Mouse (Mus musculus) CH12.LX (cell line): ENCODE measurements around the gene Cacna1a. TPM values are rescaled to one million over a fixed set of nuclear protein-coding genes. Genes with fewer than 3 reads are reported as not detected.
"Not testable (repeated sequence)": the region's sequence is repeated elsewhere in the genome, so short reads cannot be mapped to it uniquely, and the experiment has no call there.

Source experiments
- DNase-seq: peaks from one replicate; pipeline ENCODE4 v3.0.0-alpha.2; 2013; ENCODE audit errors: extremely low read depth
- H3K27ac ChIP-seq: 2 replicates; pipeline ENCODE4 v1.5.1; 2012; ENCODE audit warnings: low read depth, mild to moderate bottlenecking, control low read depth, moderate library complexity; ENCODE audit not compliant: insufficient read depth
- H3K27me3 ChIP-seq: replicated peaks from 2 replicates; pipeline ENCODE3; 2012; ENCODE audit warnings: inconsistent platforms
- H3K36me3 ChIP-seq, 2 experiments: replicated peaks in 1 of 2; 2 replicates each; pipeline versions ENCODE3 to v1.6.1; 2012; ENCODE audit warnings: inconsistent platforms in 1 of 2, low read length in 1 of 2, mild to moderate bottlenecking in 1 of 2, mixed read lengths in 1 of 2, moderate library complexity in 1 of 2; ENCODE audit not compliant: control insufficient read depth in 1 of 2, insufficient read depth in 1 of 2
- H3K4me1 ChIP-seq, 2 experiments: 2 replicates each; pipeline ENCODE4 v1.6.1; 2012; ENCODE audit warnings: inconsistent platforms in 1 of 2, moderate library complexity in 1 of 2; ENCODE audit not compliant: insufficient read depth in 2 of 2, control insufficient read depth in 1 of 2
- H3K4me2 ChIP-seq: 2 replicates; pipeline ENCODE4 v1.6.1; 2012; ENCODE audit warnings: low read depth, mild to moderate bottlenecking, control low read depth; ENCODE audit not compliant: poor library complexity, insufficient read depth, severe bottlenecking
- H3K4me3 ChIP-seq, 3 experiments: fragments of 150-350 bp in 1 of 3; sonication (generic) in 1 of 3; replicated peaks in 1 of 3; 2 replicates each; pipeline versions ENCODE3 to v1.5.1; 2011 to 2012; ENCODE audit warnings: low read depth in 2 of 3, low read length in 2 of 3, mild to moderate bottlenecking in 2 of 3, moderate library complexity in 2 of 3, control low read depth in 1 of 3, improper control_type of control experiment in 1 of 3, inconsistent platforms in 1 of 3, mixed read lengths in 1 of 3; ENCODE audit not compliant: poor library complexity in 1 of 3
- H3K79me2 ChIP-seq: replicated peaks from 2 replicates; pipeline ENCODE4 v1.6.1; 2012; ENCODE audit warnings: mild to moderate bottlenecking, moderate library complexity; ENCODE audit not compliant: control insufficient read depth, poor library complexity, insufficient read depth, severe bottlenecking; ENCODE audit errors: extremely low read depth
- H3K9ac ChIP-seq: 2 replicates; pipeline ENCODE4 v1.6.1; 2012; ENCODE audit warnings: low read depth, mild to moderate bottlenecking, control low read depth, moderate library complexity; ENCODE audit not compliant: insufficient read depth
- H3K9me3 ChIP-seq: replicated peaks from 2 replicates; pipeline ENCODE3; 2012; ENCODE audit warnings: low read length, inconsistent platforms, mixed read lengths
- BHLHE40 ChIP-seq: IDR thresholded peaks from 2 replicates; pipeline ENCODE4 v1.6.1; 2011; ENCODE audit warnings: mild to moderate bottlenecking, low read depth, low read length, improper control_type of control experiment
- CHD2 ChIP-seq: IDR thresholded peaks from 2 replicates; pipeline ENCODE4 v1.6.1; 2011; ENCODE audit warnings: low read length, improper control_type of control experiment
- CTCF ChIP-seq, 2 experiments: IDR thresholded peaks in 1 of 2; conservative IDR thresholded peaks in 1 of 2; 2 replicates each; pipeline ENCODE4 v1.5.1; 2011 to 2012; ENCODE audit warnings: low read depth in 2 of 2, low read length in 2 of 2, improper control_type of control experiment in 1 of 2, inconsistent platforms in 1 of 2, mild to moderate bottlenecking in 1 of 2, moderate library complexity in 1 of 2
- E2F4 ChIP-seq: IDR thresholded peaks from 2 replicates; pipeline ENCODE4 v1.6.1; 2011; ENCODE audit warnings: low read depth, low read length, improper control_type of control experiment; ENCODE audit not compliant: insufficient replicate concordance
- ELF1 ChIP-seq: IDR thresholded peaks from 2 replicates; pipeline ENCODE4 v1.6.1; 2014; ENCODE audit warnings: low read depth, mild to moderate bottlenecking, inconsistent platforms, low read length, improper control_type of control experiment
- EP300 ChIP-seq: IDR thresholded peaks from 2 replicates; pipeline ENCODE4 v1.6.1; 2011; ENCODE audit warnings: low read length, improper control_type of control experiment
- ETS1 ChIP-seq: conservative IDR thresholded peaks from 2 replicates; pipeline ENCODE4 v1.6.1; 2012; ENCODE audit warnings: low read depth, mild to moderate bottlenecking, inconsistent platforms, low read length, improper control_type of control experiment, moderate library complexity
- IRF4 ChIP-seq: IDR thresholded peaks from 2 replicates; pipeline ENCODE4 v1.6.1; 2014; ENCODE audit warnings: low read depth, mild to moderate bottlenecking, inconsistent platforms, low read length, improper control_type of control experiment
- JUN ChIP-seq: IDR thresholded peaks from 2 replicates; pipeline ENCODE4 v1.6.1; 2011; ENCODE audit warnings: low read depth, mild to moderate bottlenecking, low read length, improper control_type of control experiment, moderate library complexity; ENCODE audit not compliant: insufficient read depth
- MAFK ChIP-seq: IDR thresholded peaks from 2 replicates; pipeline ENCODE4 v1.6.1; 2011; ENCODE audit warnings: low read length, improper control_type of control experiment; ENCODE audit not compliant: insufficient replicate concordance
- MAZ ChIP-seq: IDR thresholded peaks from 2 replicates; pipeline ENCODE4 v1.6.1; 2012; ENCODE audit warnings: low read depth, mild to moderate bottlenecking, inconsistent platforms, low read length, improper control_type of control experiment, moderate library complexity
- MEF2A ChIP-seq: IDR thresholded peaks from 2 replicates; pipeline ENCODE4 v1.6.1; 2014; ENCODE audit warnings: low read depth, mild to moderate bottlenecking, inconsistent platforms, low read length, improper control_type of control experiment, borderline replicate concordance
- MXI1 ChIP-seq: IDR thresholded peaks from 2 replicates; pipeline ENCODE4 v1.6.1; 2011; ENCODE audit warnings: mild to moderate bottlenecking, low read depth, low read length, improper control_type of control experiment
- MYC ChIP-seq: IDR thresholded peaks from 2 replicates; pipeline ENCODE4 v1.6.1; 2011; ENCODE audit warnings: low read depth, mild to moderate bottlenecking, improper control_type of control experiment, low read length
- NELFE ChIP-seq: IDR thresholded peaks from 2 replicates; pipeline ENCODE4 v1.6.1; 2011; ENCODE audit warnings: low read depth, low read length, improper control_type of control experiment
- PAX5 ChIP-seq: IDR thresholded peaks from 2 replicates; pipeline ENCODE4 v1.6.1; 2012; ENCODE audit warnings: low read length, inconsistent platforms, mixed read lengths
- POLR2AphosphoS2 ChIP-seq: IDR thresholded peaks from 2 replicates; pipeline ENCODE4 v1.6.1; 2011; ENCODE audit warnings: low read depth, low read length, improper control_type of control experiment
- RAD21 ChIP-seq: IDR thresholded peaks from 2 replicates; pipeline ENCODE4 v1.6.1; 2011; ENCODE audit warnings: low read depth, mild to moderate bottlenecking, low read length, improper control_type of control experiment, moderate library complexity
- RCOR1 ChIP-seq: conservative IDR thresholded peaks from 2 replicates; pipeline ENCODE4 v1.6.1; 2012; ENCODE audit warnings: low read depth, mild to moderate bottlenecking, inconsistent platforms, low read length, improper control_type of control experiment
- SIN3A ChIP-seq: IDR thresholded peaks from 2 replicates; pipeline ENCODE4 v1.6.1; 2012; ENCODE audit warnings: low read length, improper control_type of control experiment, inconsistent platforms
- SMC3 ChIP-seq: IDR thresholded peaks from 2 replicates; pipeline ENCODE4 v1.6.1; 2011; ENCODE audit warnings: low read depth, low read length, improper control_type of control experiment
- TBP ChIP-seq: conservative IDR thresholded peaks from 2 replicates; pipeline ENCODE4 v1.6.1; 2011; ENCODE audit warnings: low read depth, low read length, improper control_type of control experiment
- UBTF ChIP-seq: IDR thresholded peaks from 2 replicates; pipeline ENCODE4 v1.6.1; 2012; ENCODE audit warnings: low read depth, mild to moderate bottlenecking, inconsistent platforms, low read length, improper control_type of control experiment, moderate library complexity
- USF2 ChIP-seq: conservative IDR thresholded peaks from 2 replicates; pipeline ENCODE4 v1.6.1; 2011; ENCODE audit warnings: low read depth, low read length, improper control_type of control experiment
- ZC3H11A ChIP-seq: IDR thresholded peaks from 2 replicates; pipeline ENCODE4 v1.6.1; 2012; ENCODE audit warnings: low read depth, mild to moderate bottlenecking, inconsistent platforms, low read length, improper control_type of control experiment
- ZKSCAN1 ChIP-seq: IDR thresholded peaks from 2 replicates; pipeline ENCODE4 v1.6.1; 2012; ENCODE audit warnings: low read depth, inconsistent platforms, low read length, improper control_type of control experiment, borderline replicate concordance
- dilution Hi-C: fragments of 300-500 bp; cut with MboI; formaldehyde crosslinking; loops from 2 replicates; pipeline ENCODE4 v1.14.3; 2020; ENCODE audit warnings: low sequenced_read_pairs; ENCODE audit not compliant: extremely low pct_unique_long_range_greater_than_20kb, extremely low pct_ligation_motif_present
- in situ Hi-C: fragments of 300-500 bp; cut with MboI; formaldehyde crosslinking; loops from 3 replicates; pipeline ENCODE4 v1.14.3; 2019; ENCODE audit warnings: low sequenced_read_pairs, low pct_ligation_motif_present, low pct_unique_long_range_greater_than_20kb, mixed read lengths
- polyA plus RNA-seq: library from polyadenylated mRNA; unstranded; fragments of >175 nt; gene quantifications from 2 replicates; pipeline ENCODE4 v1.2.1, GENCODE M21; 2012; ENCODE audit warnings: low read depth; ENCODE audit not compliant: insufficient read length
- total RNA-seq, 2 experiments: library from RNA; depleted of rRNA; stranded (reverse); fragments of 300-350 nt in 1 of 2; fragments of >200 nt in 1 of 2; gene quantifications; 2 replicates each; pipeline ENCODE4 v1.2.3; 2012 to 2014

Gene Cacna1a
- total and polyA plus RNA-seq, 3 experiments = 2.6 to 9.4 (median 6.9) TPM

GRCm38 (mm10) chr8:84617005-84617404 lies 228.8 kb downstream of the Cacna1a start:
- H3K4me1 ChIP-seq = peaks cover 0 to 2% of the 10 kb centered on the region in 2 experiments; a peak in 1 of 4 replicates
- no peak overlapping the region for H3K27ac ChIP-seq
- no peak overlapping the region for H3K4me3 ChIP-seq
- in situ Hi-C loops = no loop called here
- TF ChIP-seq CHD2 (no peak), CTCF (conservative IDR thresholded peaks at IDR 0.05 in 1 of 2, IDR thresholded peaks at IDR 0.05 in 1 of 2; ENCODE audit: low read depth in 2 of 2, low read length in 2 of 2) (no peak), EP300 (no peak), JUN (no peak), BHLHE40 (no peak), MAZ (no peak), POLR2AphosphoS2 (no peak), PAX5 (no peak), SIN3A (no peak), SMC3 (no peak), ELF1 (no peak), MXI1 (no peak)
- H3K9ac ChIP-seq = no peak overlapping the region
- no peak for DNase-seq
- H3K4me2 ChIP-seq = no peak overlapping the region
- no peaks in the 10 kb centered on the region for H3K9me3 ChIP-seq
- dilution Hi-C loops = no loop called here
- no peaks in the 10 kb centered on the region for H3K79me2 ChIP-seq
- peaks cover 55% of the 10 kb centered on the region for H3K27me3 ChIP-seq
- peaks cover 0 to 28% of the 10 kb centered on the region in 2 experiments for H3K36me3 ChIP-seq

- dilution Hi-C loops (no loop called here), in situ Hi-C loops (no loop called here)
- H3K27ac ChIP-seq = no peak overlapping the region
- no peak overlapping the region for H3K4me3 ChIP-seq
- peak; percentile 9 for TF ChIP-seq RAD21
- no peak for TF ChIP-seq UBTF
- no peak for TF ChIP-seq MYC
- TF ChIP-seq MAFK = no peak
- TF ChIP-seq JUN = no peak
- TF ChIP-seq CTCF (conservative IDR thresholded peaks at IDR 0.05 in 1 of 2, IDR thresholded peaks at IDR 0.05 in 1 of 2; ENCODE audit: low read depth in 2 of 2, low read length in 2 of 2) = peak in 1 of 2 experiments; percentile 56; a peak in 2 of 4 replicates
- TF ChIP-seq ETS1 = no peak
- TF ChIP-seq IRF4 = no peak
- peak; percentile 13; the same call in 1 of the 2 replicates for TF ChIP-seq SMC3
- no peak for TF ChIP-seq ZKSCAN1
- no peak for TF ChIP-seq NELFE
- no peak for TF ChIP-seq USF2
- no peak for TF ChIP-seq RCOR1
- TF ChIP-seq TBP = no peak
- no peak for TF ChIP-seq ZC3H11A
- TF ChIP-seq ELF1 = no peak
- no peak for TF ChIP-seq E2F4
- TF ChIP-seq MEF2A = no peak
- peaks cover 0 to 2% of the 10 kb centered on the region in 2 experiments; a peak in 1 of 4 replicates for H3K4me1 ChIP-seq
- no peaks in the 10 kb centered on the region for H3K79me2 ChIP-seq
- no peak overlapping the region for H3K9ac ChIP-seq
- H3K36me3 ChIP-seq = peaks cover 0 to 13% of the 10 kb centered on the region in 2 experiments
- H3K9me3 ChIP-seq = no peaks in the 10 kb centered on the region
- no peak overlapping the region for H3K4me2 ChIP-seq
- DNase-seq = no peak
- peaks cover 40% of the 10 kb centered on the region for H3K27me3 ChIP-seq
Measured at GRCm38 (mm10) chr8:84621102-84621625, 232.9 kb downstream of the Cacna1a start.

GRCm38 (mm10) chr8:84623425-84623824 lies 235.2 kb downstream of the Cacna1a start:
- peaks cover 28% of the 10 kb centered on the region for H3K27me3 ChIP-seq
- H3K9me3 ChIP-seq, H3K4me3 ChIP-seq, H3K9ac ChIP-seq, H3K27ac ChIP-seq, DNase-seq, H3K4me1 ChIP-seq, H3K4me2 ChIP-seq, H3K79me2 ChIP-seq, dilution Hi-C loops, in situ Hi-C loops: not testable (repeated sequence)
- peaks cover 0 to 16% of the 10 kb centered on the region in 2 experiments for H3K36me3 ChIP-seq
